Mouse (Mus musculus): Measurements from ENCODE around the gene Ago3.

- TF ChIP-seq SMC3 (IDR thresholded peaks at IDR 0.05; ENCODE audit: low read depth, low read length) (no peak), CTCF (conservative IDR thresholded peaks at IDR 0.05 in 1 of 2, IDR thresholded peaks at IDR 0.05 in 1 of 2; ENCODE audit: low read depth in 2 of 2, low read length in 2 of 2) (no peak), RCOR1 (conservative IDR thresholded peaks at IDR 0.05; ENCODE audit: low read depth, low read length) (no peak), POLR2A (IDR thresholded peaks at IDR 0.05; ENCODE audit: low read depth, low read length) (no peak), RAD21 (IDR thresholded peaks at IDR 0.05; ENCODE audit: low read depth, low read length) (no peak), MEF2A (IDR thresholded peaks at IDR 0.05; ENCODE audit: borderline replicate concordance, low read depth, low read length) (no peak), EP300 (IDR thresholded peaks at IDR 0.05; ENCODE audit: low read length) (no peak), TCF12 (IDR thresholded peaks at IDR 0.05; ENCODE audit: low read depth, low read length) (no peak), MAFK (IDR thresholded peaks at IDR 0.05; ENCODE audit: insufficient replicate concordance, low read length) (no peak), NRF1 (IDR thresholded peaks at IDR 0.05; ENCODE audit: low read depth, low read length) (no peak), JUND (conservative IDR thresholded peaks at IDR 0.05; ENCODE audit: low read depth, low read length) (no peak)
These were observed 104.5 kb downstream of the Ago3 start for GRCm38 (mm10) chr4:126324861-126325260.

Data from CH12.LX (cell line).